Mouse (Mus musculus) ES-E14 (cell line): ENCODE measurements around the gene Nfu1. TPM values are rescaled to one million over a fixed set of nuclear protein-coding genes. Genes with fewer than 3 reads are reported as not detected.

Experiments
- DNase-seq: peaks from one replicate; pipeline ENCODE4 v3.0.0-alpha.2; 2013; ENCODE audit warnings: low read depth, low spot score
- H3K27ac ChIP-seq: 2 replicates; pipeline ENCODE4 v1.5.1; 2012; ENCODE audit warnings: low read depth, mild to moderate bottlenecking, low read length, moderate library complexity, mixed read lengths; ENCODE audit not compliant: poor library complexity, insufficient read depth, severe bottlenecking
- H3K36me3 ChIP-seq: 2 replicates; pipeline ENCODE4 v1.6.1; 2012; ENCODE audit warnings: mild to moderate bottlenecking, low read length, moderate library complexity, mixed read lengths; ENCODE audit not compliant: control insufficient read depth, poor library complexity, insufficient read depth, severe bottlenecking
- H3K4me1 ChIP-seq, 2 experiments: fragments of 150-350 bp in 1 of 2; sonication (generic) in 1 of 2; 2 replicates each; pipeline ENCODE4 v1.6.1; 2012; ENCODE audit warnings: low read length in 2 of 2, mild to moderate bottlenecking in 1 of 2, mixed read lengths in 1 of 2; ENCODE audit not compliant: control insufficient read depth in 2 of 2, insufficient read depth in 2 of 2, poor library complexity in 1 of 2
- H3K4me3 ChIP-seq, 2 experiments: fragments of 150-350 bp in 1 of 2; sonication (generic) in 1 of 2; 2 replicates each; pipeline ENCODE4 v1.5.1; 2012; ENCODE audit warnings: low read length in 2 of 2, low read depth in 1 of 2, mild to moderate bottlenecking in 1 of 2, mixed read lengths in 1 of 2; ENCODE audit not compliant: insufficient read depth in 1 of 2, poor library complexity in 1 of 2, severe bottlenecking in 1 of 2
- H3K9ac ChIP-seq: 2 replicates; pipeline ENCODE4 v1.6.1; 2012; ENCODE audit warnings: low read depth, mild to moderate bottlenecking, low read length, mixed read lengths; ENCODE audit not compliant: poor library complexity, insufficient read depth, severe bottlenecking
- H3K9me3 ChIP-seq: fragments of 150-350 bp; sonication (generic); 2 replicates; pipeline ENCODE4 v1.6.1; 2012; ENCODE audit warnings: low read depth, mild to moderate bottlenecking, low read length; ENCODE audit not compliant: control insufficient read depth, insufficient read depth
- CHD2 ChIP-seq: IDR thresholded peaks from 2 replicates; pipeline ENCODE4 v1.6.1; 2014; ENCODE audit warnings: mild to moderate bottlenecking, low read depth, low read length, inconsistent platforms
- HCFC1 ChIP-seq: IDR thresholded peaks from 2 replicates; pipeline ENCODE4 v1.6.1; 2012; ENCODE audit warnings: low read length, inconsistent platforms, borderline replicate concordance; ENCODE audit not compliant: insufficient read depth
- MAFK ChIP-seq: IDR thresholded peaks from 2 replicates; pipeline ENCODE4 v1.6.1; 2014; ENCODE audit warnings: mild to moderate bottlenecking, low read depth, low read length, inconsistent platforms; ENCODE audit not compliant: insufficient read depth
- ZC3H11A ChIP-seq: IDR thresholded peaks from 2 replicates; pipeline ENCODE4 v1.6.1; 2012; ENCODE audit warnings: low read depth, mild to moderate bottlenecking, inconsistent platforms, low read length, borderline replicate concordance
- ZNF384 ChIP-seq: IDR thresholded peaks from 2 replicates; pipeline ENCODE4 v1.6.1; 2012; ENCODE audit warnings: low read depth, low read length, inconsistent platforms
- in situ Hi-C, 2 experiments: fragments of 600-800 bp; cut with MboI; formaldehyde crosslinking; loops; one replicate each; pipeline ENCODE4 v1.15.1; 2025; ENCODE audit warnings: low sequenced_read_pairs in 2 of 2, inconsistent platforms in 1 of 2; ENCODE audit not compliant: unreplicated experiment in 2 of 2
- total RNA-seq: library from RNA; depleted of rRNA; stranded (reverse); fragments of 300-350 nt; gene quantifications from 2 replicates; pipeline ENCODE4 v1.2.3, GENCODE M21; 2012

The Nfu1 gene
- total RNA-seq, 1 experiment: 113 TPM

DNA sequence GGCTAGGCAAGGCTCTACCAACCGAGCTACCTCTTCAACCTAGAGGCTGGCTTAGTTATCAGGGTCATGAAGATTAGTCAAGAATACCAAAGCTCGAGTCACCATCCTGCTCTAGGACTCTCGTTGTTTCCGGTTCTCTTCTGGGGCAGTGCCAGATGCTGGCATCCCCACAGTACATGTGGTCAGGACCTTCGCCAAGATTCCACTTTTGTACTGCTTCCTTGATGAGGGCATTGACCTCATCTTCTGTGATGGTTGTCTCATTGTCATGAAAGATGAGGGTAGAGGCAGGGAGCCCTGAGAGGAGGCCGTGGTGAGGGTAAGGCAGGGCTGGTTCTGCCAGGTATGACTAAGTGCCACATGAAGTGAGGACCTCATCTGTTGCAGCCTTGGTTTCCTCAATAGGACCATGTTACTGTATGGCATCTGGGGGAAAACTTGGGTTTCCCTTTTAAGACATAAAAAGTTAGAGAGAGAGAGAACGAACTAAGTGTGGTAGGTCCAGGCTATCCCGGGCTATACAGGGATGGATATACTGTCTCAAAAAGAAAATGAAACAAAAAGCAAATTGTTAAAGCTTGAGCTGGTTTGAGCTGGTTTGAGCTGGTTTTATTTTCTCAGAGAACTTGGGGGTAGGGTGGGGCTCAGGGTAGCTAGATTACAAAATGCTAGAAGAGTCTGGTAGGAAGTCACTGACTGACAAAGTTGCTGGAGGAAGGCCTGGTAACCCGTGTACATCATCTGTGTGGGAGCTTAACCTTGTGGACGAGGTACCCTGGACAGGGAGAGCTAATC is 29.0 kb downstream of the Nfu1 start:
- Histone ChIP-seq H3K36me3 (no peaks in the 10 kb centered on the region), H3K27ac (no peak overlapping the region), H3K9me3 (no peaks in the 10 kb centered on the region), H3K9ac (no peak overlapping the region), H3K4me3 (no peak overlapping the region), H3K4me1 (no peaks in the 10 kb centered on the region)
- no peak for DNase-seq
- TF ChIP-seq ZNF384: no peak
- no peak for TF ChIP-seq CHD2
- in situ Hi-C loops: no loop called here

DNA sequence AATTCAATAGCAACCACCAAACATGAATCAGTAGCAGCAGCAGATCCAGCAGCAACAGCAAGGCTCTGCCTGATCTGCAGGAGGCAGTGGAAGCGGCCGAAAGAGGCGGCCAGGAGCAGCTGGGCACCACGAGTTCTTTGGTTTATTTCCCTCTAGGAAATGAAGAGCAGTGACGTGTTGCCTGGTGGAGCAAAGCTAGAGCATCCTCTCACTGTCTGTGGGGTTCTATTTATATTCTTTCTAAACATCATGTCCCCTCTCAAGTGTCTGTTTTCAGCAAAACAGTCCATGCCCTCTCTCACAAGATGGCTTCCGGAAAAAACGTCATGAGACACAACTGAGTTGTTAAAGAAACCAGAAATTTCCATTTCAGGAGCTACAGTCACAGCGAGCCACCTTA is 30.1 kb downstream of the Nfu1 start:
- no peak overlapping the region for H3K9ac ChIP-seq
- H3K27ac ChIP-seq: no peak overlapping the region
- in situ Hi-C loops: no loop called here
- H3K4me1 ChIP-seq: 0 out of 4 replicates have a peak, but pooled peaks cover 0 to 1% of the 10 kb centered on the region in 2 experiments
- no peak for DNase-seq
- H3K4me3 ChIP-seq: no peak overlapping the region
- no peaks in the 10 kb centered on the region for H3K36me3 ChIP-seq
- TF ChIP-seq MAFK (no peak), CHD2 (no peak), HCFC1 (no peak), ZNF384 (no peak), ZC3H11A (no peak)
- H3K9me3 ChIP-seq: no peaks in the 10 kb centered on the region

DNA sequence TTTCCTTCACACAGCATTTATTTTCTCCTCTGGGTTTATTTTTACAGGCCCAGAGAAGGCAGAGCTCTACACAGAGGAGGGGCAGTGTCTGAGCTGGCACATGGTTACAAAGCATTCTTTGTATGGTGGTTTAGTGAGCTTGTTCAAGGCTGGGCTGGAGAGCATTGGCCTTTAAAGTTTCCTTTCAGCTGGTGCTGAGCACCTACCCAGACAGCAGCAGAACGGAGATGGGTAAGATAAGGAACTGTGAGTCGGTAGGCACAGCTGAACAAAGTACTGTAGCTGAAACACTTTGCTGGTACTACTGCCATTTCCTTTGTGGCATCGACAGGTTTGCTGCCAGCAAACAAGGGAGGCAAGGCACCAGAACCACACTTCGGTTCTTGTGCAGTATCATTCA is 31.9 kb downstream of the Nfu1 start:
- Histone ChIP-seq H3K4me3 (no peak overlapping the region), H3K9ac (no peak overlapping the region), H3K4me1 (0 out of 4 replicates have a peak, but pooled peaks cover 0 to 1% of the 10 kb centered on the region in 2 experiments), H3K36me3 (no peaks in the 10 kb centered on the region), H3K9me3 (no peaks in the 10 kb centered on the region), H3K27ac (no peak overlapping the region)
- in situ Hi-C loops: no loop called here
- no peak for DNase-seq
- TF ChIP-seq ZNF384 (no peak), MAFK (no peak), CHD2 (no peak), HCFC1 (no peak), ZC3H11A (no peak)

DNA sequence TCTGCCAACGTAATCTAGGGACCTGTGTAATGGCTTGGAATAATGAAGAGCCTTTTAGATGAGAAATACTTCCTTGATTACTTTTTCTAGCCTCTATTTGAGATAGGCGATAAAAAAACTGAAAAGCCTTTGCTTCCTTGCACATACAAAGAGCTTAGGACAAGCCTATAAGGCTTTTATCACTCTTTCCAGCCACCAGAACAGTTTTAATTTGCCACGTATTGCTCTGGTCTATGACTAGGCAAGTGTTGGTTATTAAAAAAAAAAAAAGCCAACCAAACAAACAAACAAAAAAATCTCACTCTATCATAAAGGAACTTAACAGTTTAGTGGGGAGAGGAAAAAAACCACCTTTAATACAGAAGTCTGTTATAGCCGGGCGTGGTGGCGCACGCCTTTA is 32.4 kb downstream of the Nfu1 start:
- in situ Hi-C loops: no loop called here
- Histone ChIP-seq H3K9ac (no peak overlapping the region), H3K4me1 (0 out of 4 replicates have a peak, but pooled peaks cover 0 to 1% of the 10 kb centered on the region in 2 experiments), H3K27ac (no peak overlapping the region), H3K4me3 (no peak overlapping the region), H3K9me3 (no peaks in the 10 kb centered on the region), H3K36me3 (no peaks in the 10 kb centered on the region)
- DNase-seq: no peak
- no peak for TF ChIP-seq HCFC1
- TF ChIP-seq ZNF384: no peak
- TF ChIP-seq MAFK: no peak
- TF ChIP-seq ZC3H11A: no peak
- TF ChIP-seq CHD2: no peak

DNA sequence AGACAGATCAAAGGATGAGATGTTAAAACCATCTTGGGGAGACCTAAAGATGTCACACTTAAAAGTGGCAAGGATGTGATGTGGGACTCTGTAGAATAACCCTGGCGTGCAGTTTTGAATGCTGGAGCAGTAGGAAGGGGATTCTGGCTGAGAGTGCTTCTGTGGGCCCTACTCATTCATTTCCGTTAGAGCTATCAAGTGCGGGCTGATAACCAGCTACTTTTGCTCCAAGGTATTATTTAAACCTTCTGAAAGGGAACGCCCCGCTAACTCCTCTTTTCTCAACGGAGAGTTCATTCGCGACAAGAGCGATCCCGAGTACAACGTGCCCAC is 32.9 kb downstream of the Nfu1 start:
- H3K36me3 ChIP-seq: no peaks in the 10 kb centered on the region
- no peaks in the 10 kb centered on the region for H3K9me3 ChIP-seq
- H3K27ac ChIP-seq: peak overlapping the region; percentile 84; the same call in 1 of the 2 replicates
- TF ChIP-seq CHD2: no peak
- no peak for TF ChIP-seq HCFC1
- TF ChIP-seq ZNF384: no peak
- TF ChIP-seq MAFK: no peak
- no peak for TF ChIP-seq ZC3H11A
- in situ Hi-C loops: no loop called here
- peak overlapping the region; percentile 68 to 79 for H3K4me3 ChIP-seq
- peak overlapping the region; percentile 89 for H3K9ac ChIP-seq
- DNase-seq: no peak
- H3K4me1 ChIP-seq: 0 out of 4 replicates have a peak, but pooled peaks cover 0 to 1% of the 10 kb centered on the region in 2 experiments
